Mouse (Mus musculus) erythroblast, embryonic 14.5 days (primary cell): ENCODE measurements around the gene Ric8a. TPM values are rescaled to one million over a fixed set of nuclear protein-coding genes. Genes with fewer than 3 reads are reported as not detected.

Experiments used
- H3K27me3 ChIP-seq: 2 replicates; pipeline ENCODE4 v1.6.1; 2012; ENCODE audit warnings: inconsistent platforms; ENCODE audit not compliant: control insufficient read depth
- H3K36me3 ChIP-seq: 2 replicates; pipeline ENCODE4 v1.6.1; 2012; ENCODE audit warnings: mild to moderate bottlenecking, inconsistent platforms; ENCODE audit not compliant: control insufficient read depth
- H3K4me1 ChIP-seq: 2 replicates; pipeline ENCODE4 v1.6.1; 2012; ENCODE audit warnings: inconsistent platforms; ENCODE audit not compliant: control insufficient read depth
- H3K4me3 ChIP-seq: replicated peaks from 2 replicates; pipeline ENCODE3; 2012; ENCODE audit warnings: moderate library complexity, mild to moderate bottlenecking, inconsistent platforms
- H3K9me3 ChIP-seq: 2 replicates; pipeline ENCODE4 v1.6.1; 2012; ENCODE audit warnings: low read length, inconsistent platforms, mixed read lengths; ENCODE audit not compliant: control insufficient read depth
- GATA1 ChIP-seq: IDR thresholded peaks from 2 replicates; pipeline ENCODE4 v1.6.1; 2012; ENCODE audit warnings: low read length, inconsistent platforms, mixed read lengths
- TAL1 ChIP-seq: IDR thresholded peaks from 3 replicates; pipeline ENCODE4 v1.6.1; 2012; ENCODE audit warnings: low read length, inconsistent platforms, mixed read lengths
- polyA plus RNA-seq: library from polyadenylated mRNA; stranded (reverse); fragments of >175 nt; gene quantifications from 2 replicates; pipeline ENCODE4 v1.2.3, GENCODE M21; 2012

The Ric8a gene
- polyA plus RNA-seq, result 2.1 and 2.7 TPM in 2 replicates

DNA sequence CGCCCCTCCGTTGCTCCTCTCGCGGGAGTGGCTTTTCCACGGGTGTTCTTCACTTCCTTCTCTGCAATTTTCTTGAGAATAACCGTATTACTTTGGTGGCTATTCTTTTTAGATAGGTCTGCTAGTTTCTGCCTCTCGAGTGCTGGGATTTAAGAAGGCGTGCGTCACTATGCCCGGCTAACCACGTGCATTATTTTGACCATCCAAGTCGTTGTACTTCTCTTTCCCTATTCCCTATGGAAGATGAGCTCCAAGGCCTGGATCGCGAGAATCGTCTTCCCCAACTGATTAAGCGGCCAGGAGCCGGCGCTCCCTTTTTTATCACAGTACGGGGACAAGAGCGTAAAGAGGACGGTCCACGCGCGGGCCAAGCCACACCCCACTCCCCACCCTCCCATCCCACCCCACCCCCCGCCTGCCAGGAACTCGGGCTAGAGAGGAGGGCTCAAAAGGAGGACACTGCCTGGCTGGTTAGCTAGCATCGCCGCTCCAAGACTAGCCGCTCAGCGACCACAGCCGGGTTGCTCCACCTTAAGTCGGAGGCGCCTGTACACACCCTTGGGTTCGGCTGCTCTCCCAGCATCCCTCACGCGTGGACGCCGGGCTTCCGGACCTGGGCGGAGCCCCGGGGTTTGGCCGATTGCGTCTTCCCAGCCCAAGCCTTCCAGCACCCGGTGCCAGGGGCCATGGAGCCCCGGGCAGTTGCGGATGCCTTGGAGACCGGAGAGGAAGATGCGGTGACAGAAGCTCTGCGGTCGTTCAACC lies at the start of gene Ric8a:
Gene Ric8a (plus strand): TSS at position 173 of the 765 bp plus-strand sequence.
- Histone ChIP-seq H3K4me1 (peaks cover 53% of the 10 kb centered on the region), H3K36me3 (peaks cover 74% of the 10 kb centered on the region), H3K4me3 (peak within 1 kb of the TSS; percentile 79), H3K9me3 (no peaks in the 10 kb centered on the region), H3K27me3 (no peaks in the 10 kb centered on the region)
- TF ChIP-seq GATA1 (no peak), TAL1 (no peak)

DNA sequence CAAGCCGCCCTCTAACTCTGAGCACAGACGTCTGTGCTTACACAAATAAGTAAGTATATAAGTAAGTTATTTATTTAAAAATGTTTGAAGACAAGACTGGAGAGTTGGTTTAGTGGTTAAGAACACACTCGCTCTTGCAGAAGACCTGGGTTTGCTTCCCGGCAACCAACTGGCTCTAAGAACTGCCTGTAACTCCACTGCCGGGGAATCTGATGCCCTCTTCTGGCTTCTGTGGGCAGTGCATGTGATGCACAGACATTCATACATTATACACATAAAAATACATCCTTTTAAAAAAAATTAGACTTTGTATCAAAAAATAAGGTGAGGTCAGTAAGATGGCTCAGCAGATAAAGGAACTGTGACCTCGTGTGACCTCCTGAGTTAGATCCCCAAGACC lies 46.3 kb upstream of the Ric8a start:
- Histone ChIP-seq H3K27me3 (no peaks in the 10 kb centered on the region), H3K9me3 (no peaks in the 10 kb centered on the region), H3K36me3 (no peaks in the 10 kb centered on the region), H3K4me1 (no peaks in the 10 kb centered on the region), H3K4me3 (no peak overlapping the region)
- TF ChIP-seq GATA1, result no peak
- no peak for TF ChIP-seq TAL1

DNA sequence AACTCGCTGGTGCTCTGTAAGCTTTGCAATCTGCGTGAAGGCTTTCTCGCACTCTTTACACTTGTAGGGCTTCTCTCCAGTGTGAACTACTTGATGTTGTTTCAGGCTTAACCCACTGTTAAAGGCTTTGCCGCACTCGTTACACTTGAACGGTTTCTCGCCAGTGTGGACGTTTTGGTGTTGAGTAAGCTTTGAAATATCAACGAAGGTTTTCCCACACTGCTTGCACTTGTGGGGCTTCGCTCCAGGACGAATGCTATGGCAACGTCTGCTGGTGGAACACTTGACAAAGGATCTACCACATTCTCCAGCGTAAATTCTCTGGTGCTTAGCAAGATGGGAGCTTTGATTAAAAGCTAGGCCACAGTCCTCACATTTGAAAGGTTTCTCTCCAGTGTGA lies 45.0 kb upstream of the Ric8a start:
- no peak for TF ChIP-seq TAL1
- TF ChIP-seq GATA1, result no peak
- Histone ChIP-seq H3K4me1 (no peaks in the 10 kb centered on the region), H3K27me3 (no peaks in the 10 kb centered on the region), H3K36me3 (no peaks in the 10 kb centered on the region), H3K9me3 (no peaks in the 10 kb centered on the region), H3K4me3 (no peak overlapping the region)

DNA sequence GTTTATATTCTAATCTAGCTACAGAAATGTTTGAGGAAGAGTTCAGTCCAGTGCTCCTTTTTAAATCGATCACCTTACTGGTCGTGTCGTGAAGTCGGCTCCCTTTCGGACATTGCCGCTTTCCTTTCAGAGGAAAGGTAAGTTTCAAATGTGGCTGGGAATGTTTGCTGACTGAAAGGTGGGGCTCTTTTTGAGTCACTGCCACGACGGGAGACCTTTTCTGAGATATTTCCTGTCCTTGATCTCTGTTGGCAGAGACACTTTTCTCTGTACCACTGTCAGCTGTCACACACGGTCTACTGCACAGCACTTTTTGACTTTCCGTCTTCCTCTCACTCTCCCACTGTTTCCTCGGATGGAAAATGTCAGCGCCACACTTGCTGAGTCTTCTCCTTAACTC lies 43.9 kb upstream of the Ric8a start:
- Histone ChIP-seq H3K27me3 (no peaks in the 10 kb centered on the region), H3K36me3 (no peaks in the 10 kb centered on the region), H3K4me3 (no peak overlapping the region), H3K9me3 (no peaks in the 10 kb centered on the region), H3K4me1 (no peaks in the 10 kb centered on the region)
- TF ChIP-seq TAL1 (no peak), GATA1 (no peak)

DNA sequence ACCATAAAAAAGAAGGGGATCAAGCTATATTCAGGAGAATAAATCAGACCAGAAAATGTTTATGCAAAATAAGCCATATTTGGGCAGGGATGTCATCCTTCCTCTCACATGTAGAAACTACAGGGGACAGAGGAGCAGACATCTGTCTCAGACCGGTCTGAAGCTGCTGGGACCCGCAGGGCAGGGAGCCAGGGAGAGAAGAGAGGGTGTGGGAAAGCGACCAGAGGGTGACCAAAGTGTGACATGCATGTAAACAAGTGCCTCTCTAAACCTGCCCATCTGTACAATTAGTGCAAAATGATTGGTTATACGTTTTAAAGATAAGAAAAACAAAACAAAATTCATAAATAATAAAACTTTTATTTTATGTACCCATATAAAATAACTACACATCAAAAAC lies 36.6 kb upstream of the Ric8a start:
- TF ChIP-seq GATA1 (no peak), TAL1 (no peak)
- Histone ChIP-seq H3K4me1 (peaks cover 7% of the 10 kb centered on the region), H3K9me3 (no peaks in the 10 kb centered on the region), H3K4me3 (no peak overlapping the region), H3K27me3 (peaks cover 4% of the 10 kb centered on the region; the same call in 1 of the 2 replicates), H3K36me3 (no peaks in the 10 kb centered on the region)

DNA sequence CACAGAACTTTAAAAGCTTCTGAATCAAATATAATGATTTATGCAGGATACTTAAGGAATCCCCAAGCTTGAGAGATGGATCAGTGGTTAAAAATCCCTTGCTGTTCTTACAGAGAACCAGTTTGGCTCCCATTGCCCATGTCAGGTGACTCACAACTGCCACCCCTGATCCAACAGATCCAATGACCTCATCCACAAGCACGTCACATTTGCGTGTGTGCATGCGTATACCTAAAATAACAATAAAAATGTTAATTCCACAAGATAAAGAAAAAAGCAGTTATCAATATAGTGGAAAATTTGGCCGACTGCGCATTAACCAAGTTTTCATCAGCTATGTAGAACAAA lies 35.5 kb upstream of the Ric8a start:
- TF ChIP-seq TAL1 (no peak), GATA1 (no peak)
- Histone ChIP-seq H3K4me3 (peak overlapping the region; percentile 60), H3K4me1 (peaks cover 7% of the 10 kb centered on the region), H3K27me3 (peaks cover 4% of the 10 kb centered on the region; the same call in 1 of the 2 replicates), H3K36me3 (no peaks in the 10 kb centered on the region), H3K9me3 (no peaks in the 10 kb centered on the region)

DNA sequence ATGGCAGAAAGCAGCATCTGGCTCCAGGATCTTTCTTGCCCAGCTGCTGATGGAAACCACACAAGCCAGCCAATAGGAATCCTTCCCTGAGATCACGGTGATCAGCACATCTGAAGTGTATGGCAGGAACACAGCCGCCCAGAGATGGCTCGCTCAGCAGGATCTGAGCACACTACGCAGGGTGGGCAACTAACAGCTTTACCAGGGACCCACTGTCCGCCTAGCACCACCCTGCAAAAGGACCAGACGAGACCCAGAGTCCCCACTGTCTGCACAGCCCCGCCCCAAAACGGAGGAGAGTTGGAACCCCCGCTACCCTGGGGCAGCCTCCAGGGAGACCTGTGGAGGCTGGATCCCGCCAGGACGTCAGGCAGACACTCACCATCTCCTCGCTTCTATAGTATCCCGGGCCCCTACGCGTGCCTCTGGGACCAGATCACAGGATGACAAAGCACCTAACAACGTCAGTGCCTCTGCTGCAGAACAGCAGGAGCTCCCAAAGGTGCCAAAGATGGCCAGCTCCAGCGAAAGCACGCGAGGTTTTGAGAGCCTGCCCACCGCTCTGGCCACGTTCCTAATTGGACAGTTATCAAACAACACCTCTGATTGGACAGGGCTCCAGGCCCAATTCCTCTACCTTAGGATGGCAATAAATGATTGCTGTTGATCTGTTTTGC lies 35.0 kb upstream of the Ric8a start, which contains the start of gene Zfp941:
Gene Zfp941 (minus strand): TSS at position 526 of the 677 bp plus-strand sequence.
- H3K4me1 ChIP-seq, result peaks cover 7% of the 10 kb centered on the region
- H3K27me3 ChIP-seq, result peaks cover 4% of the 10 kb centered on the region; the same call in 1 of the 2 replicates
- no peaks in the 10 kb centered on the region for H3K9me3 ChIP-seq
- no peaks in the 10 kb centered on the region for H3K36me3 ChIP-seq
- no peak for TF ChIP-seq TAL1
- TF ChIP-seq GATA1, result no peak
- peak within 1 kb of the TSS; percentile 60 for H3K4me3 ChIP-seq

DNA sequence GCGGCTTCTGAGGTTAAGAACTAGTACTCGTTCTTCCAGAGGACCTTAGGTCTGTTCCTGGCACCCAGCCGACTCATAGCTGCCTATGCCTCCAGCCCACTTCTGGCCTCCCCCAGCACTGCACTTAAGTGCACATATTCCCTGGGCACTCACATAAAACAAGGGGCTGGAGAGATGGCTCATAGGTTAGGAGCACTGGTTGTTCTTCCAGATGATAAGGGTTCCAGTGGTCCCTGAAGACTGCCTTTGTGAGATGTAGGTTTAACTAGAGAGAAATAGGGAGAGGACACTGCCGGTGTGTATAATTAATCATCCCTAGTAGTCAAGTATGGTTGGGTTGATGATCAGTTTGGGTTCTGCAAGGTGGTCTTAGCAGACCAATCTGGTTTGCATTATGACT lies 34.0 kb upstream of the Ric8a start:
- H3K36me3 ChIP-seq, result no peaks in the 10 kb centered on the region
- peaks cover 7% of the 10 kb centered on the region for H3K4me1 ChIP-seq
- no peak for TF ChIP-seq GATA1
- peaks cover 4% of the 10 kb centered on the region; the same call in 1 of the 2 replicates for H3K27me3 ChIP-seq
- no peak overlapping the region for H3K4me3 ChIP-seq
- H3K9me3 ChIP-seq, result no peaks in the 10 kb centered on the region

DNA sequence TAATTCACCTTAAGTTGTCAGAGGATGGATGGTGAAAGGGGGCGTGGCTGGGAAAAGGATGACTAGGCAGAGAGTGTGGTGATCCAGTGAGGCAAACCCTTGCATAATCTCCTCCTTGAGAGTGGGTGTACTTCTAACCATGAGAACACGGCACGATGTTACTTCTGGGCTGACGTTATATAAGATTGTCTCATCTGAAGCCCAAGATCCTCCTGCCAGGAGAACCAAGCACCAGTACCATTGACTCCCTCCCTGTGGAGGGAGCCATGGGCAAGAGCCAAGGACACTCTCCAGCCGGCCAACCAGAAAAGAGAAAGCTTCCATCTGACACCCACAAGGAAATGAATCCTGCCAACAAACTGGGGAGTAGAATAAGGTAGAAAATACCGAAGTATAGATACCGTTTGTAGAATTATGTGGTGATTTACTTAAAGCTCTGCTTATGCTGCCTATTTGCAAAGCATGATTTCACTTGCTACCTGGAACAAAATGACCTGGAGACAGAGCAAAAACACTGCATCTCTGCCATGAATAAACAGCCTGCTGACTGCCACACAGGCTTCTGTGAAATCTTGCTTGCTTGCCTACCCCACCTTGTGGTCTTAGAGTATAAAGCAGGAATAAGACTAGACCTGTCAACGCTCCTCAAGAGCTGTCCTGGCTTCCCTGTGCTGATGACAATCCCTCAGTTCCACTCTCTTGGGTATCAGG lies 28.4 kb upstream of the Ric8a start:
- Histone ChIP-seq H3K27me3 (no peaks in the 10 kb centered on the region; the same call in 1 of the 2 replicates), H3K36me3 (no peaks in the 10 kb centered on the region), H3K9me3 (no peaks in the 10 kb centered on the region), H3K4me3 (no peak overlapping the region), H3K4me1 (no peaks in the 10 kb centered on the region)
- TF ChIP-seq GATA1, result no peak
- no peak for TF ChIP-seq TAL1
